Mouse (Mus musculus) right cerebral cortex, postnatal 36 days (tissue): ENCODE data around the gene Olfr1226.
"Not testable (repeated sequence)": the region's sequence is repeated elsewhere in the genome, so short reads cannot be mapped to it uniquely, and the experiment has no call there.

ENCODE experiments used
- DNase-seq, 2 experiments: peaks; one replicate each; pipeline ENCODE4 v3.0.0; 2022; ENCODE audit warnings: low spot score in 2 of 2, mixed read lengths in 1 of 2

The Olfr1226 gene

DNA sequence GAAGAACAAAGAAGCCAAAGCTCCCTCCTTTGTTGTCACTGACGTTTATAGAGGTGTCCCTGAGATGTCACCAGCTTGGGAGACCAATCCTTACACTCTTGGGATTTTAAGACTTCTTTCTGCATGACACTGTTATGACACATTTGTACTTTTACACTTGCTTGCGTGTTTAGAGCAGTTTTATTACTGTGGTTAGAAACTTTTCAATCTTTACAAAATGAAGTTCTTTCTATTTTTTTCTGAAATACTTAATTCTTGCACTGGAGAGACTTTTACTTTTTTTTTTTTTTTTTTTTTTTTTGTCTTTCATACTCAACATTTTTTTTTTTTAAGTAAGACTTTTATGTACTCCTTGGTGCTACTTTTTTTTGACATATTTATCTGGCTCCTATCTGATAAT lies at the start of gene Olfr1226:
Olfr1226 (minus strand) TSS at position 101 of the 400 bp plus-strand sequence.
- DNase-seq, result no peak

DNA sequence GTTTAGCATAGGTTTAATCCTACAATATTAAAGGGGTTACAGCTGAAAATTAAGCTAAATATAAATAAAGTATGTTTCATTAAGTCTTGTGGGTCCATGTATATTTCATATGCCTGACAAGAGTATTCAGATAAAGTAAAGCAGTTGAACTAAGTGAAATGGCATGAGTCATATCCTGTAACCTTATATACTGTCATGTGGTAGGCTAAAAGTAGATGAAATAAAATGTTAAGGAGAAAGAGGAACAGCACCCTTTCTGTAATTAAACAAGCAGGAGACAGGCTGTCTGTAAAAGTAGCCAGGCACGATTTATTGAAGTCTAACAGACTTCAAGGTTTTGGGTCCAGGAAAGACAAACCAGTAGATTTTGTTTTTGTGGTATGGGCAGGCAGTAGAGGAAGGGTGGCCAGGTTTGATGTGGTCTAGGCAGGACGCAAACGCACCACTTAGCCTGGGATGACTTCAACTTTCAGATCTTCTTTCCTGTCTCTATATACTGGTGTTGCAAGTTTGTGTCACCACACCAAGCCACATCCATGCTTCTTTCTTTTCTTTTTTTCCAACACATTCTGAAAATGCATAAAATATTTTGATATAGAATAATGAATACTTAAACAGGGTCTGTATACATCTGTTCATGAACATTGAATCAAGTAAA lies 3.4 kb downstream of the Olfr1226 start:
- no peak for DNase-seq

DNA sequence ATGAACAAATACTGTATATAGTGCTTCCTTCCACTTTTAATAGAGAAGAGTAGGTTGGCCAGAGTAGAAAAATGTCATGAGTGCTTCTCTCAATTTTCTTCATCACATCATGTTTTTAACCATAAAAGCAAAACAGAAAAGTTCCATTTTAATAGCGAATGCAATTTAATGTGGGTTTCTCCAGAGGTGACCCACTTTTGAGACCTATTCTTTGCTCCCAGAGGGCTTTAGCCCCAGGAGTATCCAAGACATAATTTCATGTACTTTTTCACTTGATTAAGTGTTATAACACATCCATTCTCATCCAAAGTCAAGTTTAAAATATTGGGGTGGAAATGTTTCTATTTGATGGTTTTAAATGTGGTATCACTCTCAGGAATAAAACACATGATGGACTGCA lies 25.3 kb downstream of the Olfr1226 start, which contains the start of gene Olfr1225:
Olfr1225 (minus strand) TSS at position 101 of the 400 bp plus-strand sequence.
- DNase-seq, result no peak

DNA sequence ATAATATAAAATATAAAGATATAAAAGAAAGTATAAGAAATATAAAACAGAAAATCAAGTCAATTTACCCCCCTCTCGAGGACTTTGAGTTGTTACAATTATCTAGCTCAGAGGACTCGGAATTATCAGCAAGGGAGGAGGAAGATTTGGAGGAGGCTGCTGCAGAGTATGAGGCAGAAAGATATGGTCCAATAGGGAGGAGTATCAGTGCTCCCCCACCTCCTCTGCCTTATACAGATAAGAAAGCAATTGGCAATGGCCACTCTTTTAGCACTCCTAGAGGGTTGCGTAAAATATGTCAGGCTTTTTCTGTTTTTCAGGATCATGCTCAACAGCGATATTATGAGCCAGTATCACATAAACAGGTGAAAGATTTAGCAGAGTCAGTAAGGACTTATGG lies 35.1 kb downstream of the Olfr1226 start:
- DNase-seq, result not testable (repeated sequence)

GRCm38 (mm10) chr2:89163991-89164390 lies 35.9 kb downstream of the Olfr1226 start, which contains the start of gene Olfr1224-ps1:
TSS of gene Olfr1224-ps1 (minus strand) at chr2:89164091.
- not testable (repeated sequence) for DNase-seq

- DNase-seq, result no peak
Measured at GRCm38 (mm10) chr2:89151460-89151859, 48.4 kb downstream of the Olfr1226 start, which contains the start of gene Olfr1223. TSS of gene Olfr1223 (minus strand) at chr2:89151560.
